Mouse (Mus musculus): ENCODE measurements around the gene H2-T22. TPM values are rescaled to one million over a fixed set of nuclear protein-coding genes. Genes with fewer than 3 reads are reported as not detected.
"Not testable (repeated sequence)": the region's sequence is repeated elsewhere in the genome, so short reads cannot be mapped to it uniquely, and the experiment has no call there.

The H2-T22 gene
- polyA plus RNA-seq, 1 experiment from 2014 or later: 8.9 TPM

DNA sequence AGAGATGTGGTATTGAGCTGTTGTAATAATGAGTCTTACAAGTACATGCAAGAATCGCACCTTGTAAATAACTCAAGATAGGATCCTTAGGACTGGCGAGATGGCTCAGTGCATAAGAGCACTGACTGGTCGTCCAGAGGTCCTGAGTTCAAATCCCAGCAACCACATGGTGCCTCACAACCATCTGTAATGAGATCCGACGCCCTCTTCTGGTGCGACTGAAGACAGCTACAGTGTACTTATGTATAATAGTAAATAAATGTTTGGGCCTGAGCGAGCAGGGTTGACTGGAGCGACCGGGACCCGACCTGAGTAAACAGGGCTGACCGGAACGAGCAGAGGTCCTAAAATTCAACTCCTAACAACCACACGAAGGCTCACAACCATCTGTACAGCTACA lies 6.4 kb downstream of the H2-T22 start:
- DNase-seq (ENCODE audit: low spot score); H3K9me3 ChIP-seq: not testable (repeated sequence)
- WGBS: 85% methylated on average over 13 of the region's 13 CpGs

DNA sequence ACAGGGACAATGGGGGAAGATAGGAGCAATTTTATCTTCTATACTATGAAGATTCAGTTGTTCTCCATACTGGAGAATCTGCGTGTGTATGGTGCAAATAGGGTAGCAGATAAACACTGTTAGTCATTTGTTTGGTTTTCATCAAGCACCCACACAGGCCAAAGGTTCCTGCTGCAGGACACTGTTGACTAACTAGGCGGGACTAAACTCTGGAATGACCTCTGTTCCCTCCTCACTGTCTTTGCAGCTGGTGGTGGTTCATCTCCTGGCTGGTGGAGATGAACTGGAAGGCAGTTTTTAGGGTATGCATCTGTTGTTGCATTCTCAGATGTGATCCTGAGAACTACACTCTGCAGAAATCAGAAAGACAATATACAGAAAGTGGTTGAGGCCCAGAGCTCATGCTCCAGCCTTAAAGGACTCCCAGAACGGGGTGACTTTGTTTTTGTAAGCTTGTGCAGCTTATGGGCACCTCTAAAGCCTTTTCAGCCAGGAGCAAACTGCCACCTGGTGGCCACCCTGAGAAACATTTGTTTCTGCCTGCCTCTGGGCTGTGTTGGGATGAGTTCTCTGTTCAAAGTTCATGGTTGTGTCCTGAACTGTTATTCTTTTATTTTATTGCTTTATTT lies 7.4 kb downstream of the H2-T22 start:
- not testable (repeated sequence) for DNase-seq (ENCODE audit: low spot score); H3K27me3 ChIP-seq (ENCODE audit: insufficient read depth, poor library complexity, severe bottlenecking); H3K36me3 ChIP-seq; H3K4me1 ChIP-seq (replicated peaks); H3K27ac ChIP-seq; H3K9me3 ChIP-seq; H3K4me3 ChIP-seq
- 40% methylated on average over 3 of the region's 3 CpGs for whole genome bisulfite sequencing

More for the DNA sequence above, 6.4 kb downstream of the H2-T22 start:
- not testable (repeated sequence) for H3K4me1 ChIP-seq (replicated peaks); H3K4me3 ChIP-seq; H3K36me3 ChIP-seq; H3K27ac ChIP-seq
- peaks cover 15% of the 10 kb centered on the region for H3K27me3 ChIP-seq (ENCODE audit: insufficient read depth, poor library complexity, severe bottlenecking)

GRCm38 (mm10) chr17:36034524-36034923 lies 8.0 kb downstream of the H2-T22 start:
- DNase-seq (ENCODE audit: low spot score); H3K4me3 ChIP-seq; H3K36me3 ChIP-seq; H3K27me3 ChIP-seq (ENCODE audit: insufficient read depth, poor library complexity, severe bottlenecking); H3K27ac ChIP-seq; H3K9me3 ChIP-seq; H3K4me1 ChIP-seq (replicated peaks): not testable (repeated sequence)
- 57% methylated on average over 3 of the region's 3 CpGs for WGBS

DNA sequence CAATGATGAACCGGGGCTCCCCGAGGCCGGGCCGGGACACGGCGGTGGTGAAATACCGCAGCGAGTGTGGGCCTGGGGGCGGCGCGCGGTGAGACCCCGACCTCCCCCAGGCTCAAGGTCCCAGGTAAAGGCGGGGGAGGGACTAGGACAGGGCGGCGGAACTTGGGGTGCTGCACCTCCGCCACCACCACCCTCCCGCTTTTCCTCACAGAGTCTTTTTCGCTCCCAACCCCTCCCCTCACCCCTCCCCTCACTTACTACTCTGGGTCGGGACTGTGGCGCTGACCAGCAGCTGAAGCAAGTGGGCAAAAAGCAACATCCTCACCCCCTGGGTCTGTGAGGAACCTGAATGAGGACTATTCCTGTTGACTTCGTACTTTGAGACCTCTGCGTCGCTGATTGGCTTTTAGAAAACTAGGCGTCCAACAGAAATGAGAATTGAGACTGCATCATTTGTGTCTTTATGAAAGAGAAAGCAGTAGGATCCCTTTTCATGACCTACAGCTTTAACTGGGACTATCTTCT lies 10.1 kb downstream of the H2-T22 start, which contains the start of gene H2-T23:
H2-T23 (minus strand) TSS at position 505 of the 525 bp plus-strand sequence.
- DNase-seq (ENCODE audit: low spot score): peak; percentile 44
- H3K36me3 ChIP-seq; H3K9me3 ChIP-seq; H3K27me3 ChIP-seq (ENCODE audit: insufficient read depth, poor library complexity, severe bottlenecking); H3K4me1 ChIP-seq (replicated peaks): not testable (repeated sequence)
- H3K4me3 ChIP-seq: peak within 1 kb of the TSS; percentile 59
- H3K27ac ChIP-seq: peak within 1 kb of the TSS; percentile 73
- WGBS: under 1% methylated on average over 25 of the region's 25 CpGs

DNA sequence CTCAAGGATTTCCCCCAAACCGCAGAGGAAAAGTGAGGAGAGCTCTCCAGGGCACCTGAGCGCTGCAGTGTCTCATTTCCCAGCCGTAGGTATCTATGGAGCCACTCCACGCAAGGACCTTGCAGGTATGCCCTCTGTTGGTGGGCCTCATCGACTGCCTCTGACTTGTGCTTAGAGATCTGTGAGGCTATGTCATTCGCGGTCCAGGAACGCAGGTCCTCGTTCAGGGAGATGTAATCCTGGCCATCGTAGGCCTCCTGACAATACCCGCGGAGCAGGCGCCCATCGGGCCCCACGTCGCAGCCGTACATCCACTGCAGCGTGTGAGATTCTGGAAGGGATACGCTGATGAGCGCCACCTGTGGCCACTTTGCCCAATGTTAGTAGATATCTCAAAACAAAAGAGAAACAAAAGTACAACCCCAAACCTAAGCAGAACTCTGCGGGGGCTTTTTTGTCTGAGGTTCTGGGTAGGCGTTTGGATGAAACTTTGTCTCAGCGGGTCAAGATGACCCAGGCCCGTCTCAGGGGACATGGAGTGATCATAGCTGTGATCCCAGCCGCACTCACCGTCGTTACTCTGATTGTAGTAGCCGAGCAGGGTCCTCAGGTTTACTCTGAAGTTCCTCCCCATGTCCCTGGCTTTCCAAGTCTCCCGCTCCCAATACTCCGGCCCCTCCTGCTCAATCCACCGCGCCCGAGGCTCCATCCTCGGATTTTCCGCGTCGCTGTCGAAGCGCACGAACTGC lies 10.8 kb downstream of the H2-T22 start:
- WGBS: 1% methylated on average over 40 of the region's 40 CpGs
- H3K9me3 ChIP-seq; H3K4me1 ChIP-seq (replicated peaks); H3K27me3 ChIP-seq (ENCODE audit: insufficient read depth, poor library complexity, severe bottlenecking); H3K36me3 ChIP-seq: not testable (repeated sequence)
- Histone ChIP-seq H3K27ac (peak overlapping the region; percentile 73), H3K4me3 (peak overlapping the region; percentile 59)
- peak; percentile 45 for DNase-seq (ENCODE audit: low spot score)

DNA sequence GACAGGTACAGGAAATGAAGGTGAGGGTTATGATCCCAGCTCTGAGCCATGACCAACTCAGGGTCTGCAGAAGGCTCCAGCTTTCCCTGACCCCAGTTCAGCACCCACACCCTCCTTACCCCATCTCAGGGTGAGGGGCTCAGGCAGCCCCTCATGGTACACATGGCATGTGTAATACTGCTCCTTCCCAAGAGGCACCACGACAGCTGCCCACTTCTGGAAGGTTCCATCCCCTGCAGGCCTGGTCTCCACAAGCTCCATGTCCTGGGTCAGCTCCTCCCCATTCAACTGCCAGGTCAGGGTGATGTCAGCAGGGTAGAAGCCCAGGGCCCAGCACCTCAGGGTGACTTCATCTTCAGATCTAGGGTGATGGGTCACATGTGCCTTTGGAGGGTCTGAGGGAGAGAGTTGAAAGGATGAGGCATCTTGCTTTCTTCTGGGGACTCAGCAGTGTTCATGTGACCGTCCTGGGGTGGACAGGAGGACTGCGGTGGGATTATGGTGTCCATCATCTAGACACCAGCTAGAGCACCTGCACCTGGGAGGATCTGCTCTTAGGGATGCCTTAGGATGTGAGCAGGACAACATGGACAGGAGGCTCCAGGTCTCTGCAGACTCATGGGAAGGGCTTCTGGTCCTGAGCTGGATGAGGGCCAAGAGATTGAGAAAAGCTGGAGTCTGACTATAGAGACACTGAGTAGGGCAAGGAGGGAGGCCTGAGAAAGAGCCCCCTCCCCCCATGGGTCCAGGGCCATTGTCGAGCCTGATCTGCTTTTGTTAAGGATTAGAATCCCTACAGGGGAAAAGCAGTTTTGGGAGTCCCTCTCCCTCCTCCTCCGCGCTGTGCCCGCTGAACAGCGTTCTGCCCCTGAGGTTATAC lies 11.6 kb downstream of the H2-T22 start:
- Histone ChIP-seq H3K4me1 (replicated peaks) (peaks cover 14% of the 10 kb centered on the region), H3K4me3 (peak overlapping the region; percentile 59)
- not testable (repeated sequence) for H3K36me3 ChIP-seq; H3K27ac ChIP-seq; H3K27me3 ChIP-seq (ENCODE audit: insufficient read depth, poor library complexity, severe bottlenecking); DNase-seq (ENCODE audit: low spot score); H3K9me3 ChIP-seq
- WGBS: 38% methylated on average over 8 of the region's 8 CpGs

DNA sequence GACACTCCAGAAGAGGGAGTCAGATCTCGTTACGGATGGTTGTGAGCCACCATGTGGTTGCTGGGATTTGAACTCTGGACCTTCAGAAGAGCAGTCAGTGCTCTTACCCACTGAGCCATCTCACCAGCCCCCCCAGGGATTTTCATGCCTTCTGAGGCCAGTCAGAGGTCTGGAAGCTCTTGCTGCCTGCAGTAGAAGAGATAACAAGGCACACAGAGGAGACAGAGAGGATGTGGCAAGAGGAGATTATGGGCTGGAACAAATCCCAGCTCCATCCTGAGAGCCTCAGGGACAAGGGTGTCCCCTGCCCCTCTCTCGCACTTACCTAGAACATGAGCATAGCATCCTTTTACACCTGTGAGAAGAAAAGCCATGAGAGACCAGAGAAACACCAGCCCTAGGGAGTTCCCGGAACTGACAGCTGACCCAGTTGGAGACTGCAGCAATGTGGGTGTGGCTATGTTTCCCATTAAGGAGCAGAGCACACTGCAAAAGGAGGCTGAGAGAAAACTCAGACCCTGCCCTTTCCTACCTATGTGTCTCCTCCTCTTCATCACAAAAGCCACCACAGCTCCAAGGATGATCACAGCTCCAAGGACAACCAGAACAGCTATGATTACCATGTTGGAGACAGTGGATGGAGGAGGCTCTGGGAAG lies 12.4 kb downstream of the H2-T22 start:
- WGBS: 86% methylated on average over 4 of the region's 4 CpGs
- not testable (repeated sequence) for H3K4me3 ChIP-seq

DNA sequence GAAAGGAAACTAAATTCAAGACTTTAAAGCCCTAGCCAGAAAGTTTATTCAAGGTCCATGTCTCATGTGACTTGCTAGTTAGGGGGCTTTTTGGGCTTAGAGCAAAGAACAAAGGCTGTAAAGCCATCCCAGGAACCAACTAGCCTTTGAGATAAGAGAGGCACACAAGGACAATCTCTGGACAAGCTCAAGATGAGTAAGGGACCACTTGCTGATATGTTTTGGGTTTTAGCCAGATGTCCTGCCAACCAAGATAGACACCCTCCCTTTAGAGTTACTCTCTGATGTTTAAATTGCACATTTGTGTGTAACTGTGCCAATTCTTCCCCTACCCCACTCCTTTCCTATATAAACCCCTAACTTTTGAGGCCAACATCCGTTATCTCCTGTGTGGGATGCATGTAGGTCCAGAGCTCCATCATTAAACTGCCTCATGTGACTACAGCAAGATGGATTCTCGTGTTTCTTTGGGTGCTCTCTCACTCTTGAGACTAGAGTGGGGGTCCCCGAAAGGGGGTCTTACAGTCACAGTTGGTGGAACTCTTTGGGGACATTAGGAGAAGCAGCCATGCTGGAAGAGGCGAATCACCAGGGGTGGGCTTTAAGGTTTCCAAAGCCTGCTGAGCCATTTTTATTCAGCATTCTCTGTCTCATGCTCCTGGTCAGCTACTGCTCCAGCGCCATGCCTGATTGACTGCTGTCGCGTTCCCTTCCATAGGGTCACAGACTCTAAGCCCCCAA lies 13.5 kb downstream of the H2-T22 start:
- DNase-seq (ENCODE audit: low spot score): no peak
- H3K27me3 ChIP-seq (ENCODE audit: insufficient read depth, poor library complexity, severe bottlenecking): peaks cover 10% of the 10 kb centered on the region
- no peaks in the 10 kb centered on the region for H3K9me3 ChIP-seq
- no peak overlapping the region for H3K4me3 ChIP-seq
- H3K4me1 ChIP-seq (replicated peaks): peaks cover 19% of the 10 kb centered on the region
- H3K36me3 ChIP-seq: no peaks in the 10 kb centered on the region
- 78% methylated on average over 7 of the region's 7 CpGs for WGBS
- H3K27ac ChIP-seq: no peak overlapping the region

More for the DNA sequence above, 12.4 kb downstream of the H2-T22 start:
- not testable (repeated sequence) for H3K36me3 ChIP-seq; H3K27me3 ChIP-seq (ENCODE audit: insufficient read depth, poor library complexity, severe bottlenecking); H3K27ac ChIP-seq; H3K9me3 ChIP-seq; DNase-seq (ENCODE audit: low spot score)
- H3K4me1 ChIP-seq (replicated peaks): peaks cover 18% of the 10 kb centered on the region

- peaks cover 10% of the 10 kb centered on the region for H3K27me3 ChIP-seq (ENCODE audit: insufficient read depth, poor library complexity, severe bottlenecking)
- H3K27ac ChIP-seq: no peak overlapping the region
- DNase-seq (ENCODE audit: low spot score): no peak
- 93% methylated on average over 4 of the region's 4 CpGs for WGBS
- H3K4me1 ChIP-seq (replicated peaks): peaks cover 19% of the 10 kb centered on the region
- H3K36me3 ChIP-seq: no peaks in the 10 kb centered on the region
- no peak overlapping the region for H3K4me3 ChIP-seq
- H3K9me3 ChIP-seq: no peaks in the 10 kb centered on the region
Measured at GRCm38 (mm10) chr17:36027663-36028062, 14.9 kb downstream of the H2-T22 start.

GRCm38 (mm10) chr17:36025901-36026300 lies 16.6 kb downstream of the H2-T22 start:
- DNase-seq (ENCODE audit: low spot score): peak; percentile 20
- 66% methylated on average over 4 of the region's 4 CpGs for WGBS
- Histone ChIP-seq H3K27me3 (ENCODE audit: insufficient read depth, poor library complexity, severe bottlenecking) (no peaks in the 10 kb centered on the region), H3K9me3 (no peaks in the 10 kb centered on the region), H3K27ac (no peak overlapping the region), H3K4me1 (replicated peaks) (peaks cover 15% of the 10 kb centered on the region), H3K36me3 (no peaks in the 10 kb centered on the region), H3K4me3 (no peak overlapping the region)

- WGBS: 59% methylated on average over 5 of the region's 5 CpGs
- Histone ChIP-seq H3K27me3 (ENCODE audit: insufficient read depth, poor library complexity, severe bottlenecking) (no peaks in the 10 kb centered on the region), H3K4me3 (no peak overlapping the region), H3K9me3 (no peaks in the 10 kb centered on the region; the same call in 1 of the 2 replicates), H3K36me3 (no peaks in the 10 kb centered on the region), H3K4me1 (replicated peaks) (peaks cover 22% of the 10 kb centered on the region), H3K27ac (no peak overlapping the region)
- no peak for DNase-seq (ENCODE audit: low spot score)
Measured at GRCm38 (mm10) chr17:36025197-36025596, 17.4 kb downstream of the H2-T22 start.

Data from hindbrain, embryonic 10.5 days (tissue).